Mouse (Mus musculus) MEL-GATA-1-ER (cell line): Measurements from ENCODE around the gene Reps1.

ENCODE experiments used
- DNase-seq: peaks from one replicate; pipeline ENCODE4 v3.0.0-alpha.2; 2012; ENCODE audit warnings: low read depth; ENCODE audit errors: extremely low read depth

The Reps1 gene

GRCm38 (mm10) chr10:18064606-18065228 lies 9.1 kb downstream of the Reps1 start:
- no peak for DNase-seq

- DNase-seq, result no peak
These were observed 10.4 kb downstream of the Reps1 start for GRCm38 (mm10) chr10:18066031-18066439.

GRCm38 (mm10) chr10:18067761-18068446 lies 12.2 kb downstream of the Reps1 start:
- DNase-seq, result no peak

- DNase-seq, result no peak
These were observed 13.2 kb downstream of the Reps1 start for GRCm38 (mm10) chr10:18068880-18069279.

GRCm38 (mm10) chr10:18069576-18069975 lies 13.9 kb downstream of the Reps1 start:
- no peak for DNase-seq

- DNase-seq, result no peak
These were observed 14.5 kb downstream of the Reps1 start for GRCm38 (mm10) chr10:18070144-18070543.

GRCm38 (mm10) chr10:18070616-18071015 lies 15.0 kb downstream of the Reps1 start:
- DNase-seq, result no peak

GRCm38 (mm10) chr10:18072871-18073270 lies 17.2 kb downstream of the Reps1 start:
- DNase-seq, result no peak

- no peak for DNase-seq
These were observed 18.9 kb downstream of the Reps1 start for GRCm38 (mm10) chr10:18074383-18075075.

- no peak for DNase-seq
These were observed 20.2 kb downstream of the Reps1 start for GRCm38 (mm10) chr10:18075845-18076244.

- no peak for DNase-seq
These were observed 25.9 kb downstream of the Reps1 start for GRCm38 (mm10) chr10:18081536-18081935.

- DNase-seq, result no peak
These were observed 27.1 kb downstream of the Reps1 start for GRCm38 (mm10) chr10:18082772-18083171.

- DNase-seq, result no peak
These were observed 35.0 kb downstream of the Reps1 start for GRCm38 (mm10) chr10:18090691-18091090.

GRCm38 (mm10) chr10:18102166-18102565 lies 46.5 kb downstream of the Reps1 start:
- DNase-seq, result no peak

GRCm38 (mm10) chr10:18107471-18107870 lies 51.8 kb downstream of the Reps1 start:
- no peak for DNase-seq

- DNase-seq, result no peak
These were observed 55.3 kb downstream of the Reps1 start for GRCm38 (mm10) chr10:18110940-18111339.

GRCm38 (mm10) chr10:18113473-18114093 lies 57.9 kb downstream of the Reps1 start:
- no peak for DNase-seq

- DNase-seq, result no peak
These were observed 62.7 kb downstream of the Reps1 start for GRCm38 (mm10) chr10:18118336-18118735.

GRCm38 (mm10) chr10:18130276-18130675 lies 74.6 kb downstream of the Reps1 start:
- no peak for DNase-seq

GRCm38 (mm10) chr10:18131666-18132650 lies 76.3 kb downstream of the Reps1 start:
- no peak for DNase-seq
